Mouse (Mus musculus) monocyte, adult 2 months (primary cell): ENCODE data around the gene Pde10a.

Source experiments
- DNase-seq, 2 experiments: peaks; one replicate each; pipeline ENCODE4 v3.0.0; 2022; ENCODE audit warnings: low spot score in 2 of 2, low read depth in 1 of 2

Gene Pde10a

GRCm38 (mm10) chr17:8525225-8525721 is at the start of gene Pde10a:
Pde10a (plus strand) TSS chr17:8525372.
- no peak for DNase-seq

GRCm38 (mm10) chr17:8478554-8478953 is 46.6 kb upstream of the Pde10a start:
- no peak for DNase-seq

GRCm38 (mm10) chr17:8479493-8480128 is 45.6 kb upstream of the Pde10a start:
- no peak for DNase-seq

- no peak for DNase-seq
Measured at GRCm38 (mm10) chr17:8481797-8482196, 43.4 kb upstream of the Pde10a start.

GRCm38 (mm10) chr17:8482876-8483275 is 42.3 kb upstream of the Pde10a start:
- no peak for DNase-seq

GRCm38 (mm10) chr17:8484246-8484645 is 40.9 kb upstream of the Pde10a start:
- DNase-seq: no peak

GRCm38 (mm10) chr17:8485146-8485545 is 40.0 kb upstream of the Pde10a start:
- DNase-seq: no peak

- DNase-seq: no peak
Measured at GRCm38 (mm10) chr17:8487824-8488223, 37.3 kb upstream of the Pde10a start.

GRCm38 (mm10) chr17:8490971-8491370 is 34.2 kb upstream of the Pde10a start:
- DNase-seq: no peak

GRCm38 (mm10) chr17:8493461-8493860 is 31.7 kb upstream of the Pde10a start:
- no peak for DNase-seq

GRCm38 (mm10) chr17:8498151-8498550 is 27.0 kb upstream of the Pde10a start:
- DNase-seq: no peak

- DNase-seq: no peak
Measured at GRCm38 (mm10) chr17:8498655-8499054, 26.5 kb upstream of the Pde10a start.

GRCm38 (mm10) chr17:8499564-8500117 is 25.5 kb upstream of the Pde10a start:
- no peak for DNase-seq

- DNase-seq: no peak
Measured at GRCm38 (mm10) chr17:8504381-8504780, 20.8 kb upstream of the Pde10a start.

- DNase-seq: peak; percentile 6 to 18
Measured at GRCm38 (mm10) chr17:8505669-8506426, 19.3 kb upstream of the Pde10a start.

- no peak for DNase-seq
Measured at GRCm38 (mm10) chr17:8506726-8507125, 18.4 kb upstream of the Pde10a start.

- DNase-seq: no peak
Measured at GRCm38 (mm10) chr17:8507654-8508053, 17.5 kb upstream of the Pde10a start.

GRCm38 (mm10) chr17:8508305-8509141 is 16.6 kb upstream of the Pde10a start:
- DNase-seq: no peak

- DNase-seq: no peak
Measured at GRCm38 (mm10) chr17:8516006-8516405, 9.2 kb upstream of the Pde10a start.

GRCm38 (mm10) chr17:8523986-8524385 is 1.2 kb upstream of the Pde10a start:
- no peak for DNase-seq
